ENCODE assay signal across 12 mouse cellular contexts in the genomic region with DNA sequence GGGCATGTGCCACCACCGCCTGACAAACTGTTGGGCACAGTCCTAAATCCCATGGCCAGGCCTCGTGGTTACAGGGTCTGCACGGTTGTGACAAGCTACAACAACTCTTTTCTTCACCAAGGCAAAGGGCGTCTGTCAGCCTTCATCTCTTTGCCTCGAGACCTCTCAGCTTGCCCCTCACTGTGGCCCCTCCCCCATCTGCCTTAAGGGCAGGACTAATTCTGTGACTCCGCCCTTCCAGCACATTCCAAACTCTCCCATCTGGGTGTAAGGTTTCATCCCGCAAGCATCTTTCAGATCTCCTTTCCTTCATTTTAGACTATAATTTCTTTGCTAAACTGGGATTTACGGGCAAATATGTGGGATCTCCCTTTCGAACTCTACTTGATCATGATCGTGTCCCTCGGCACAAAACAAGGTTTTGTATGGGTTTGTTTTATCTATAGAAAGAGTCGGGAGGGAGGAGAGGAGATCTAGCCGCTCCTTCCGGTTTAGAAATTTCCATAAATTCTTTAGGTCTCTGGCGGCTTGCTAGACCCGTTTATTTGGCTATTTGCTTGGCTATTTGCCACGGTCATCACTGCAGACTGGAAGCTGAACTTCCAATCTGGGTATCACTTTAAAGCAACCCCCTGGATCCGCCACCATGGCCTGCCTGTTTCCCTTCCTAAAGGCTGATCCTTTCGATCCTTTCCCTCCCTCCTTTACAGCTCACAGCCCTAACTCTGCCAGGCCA. TPM values are rescaled to one million over a fixed set of nuclear protein-coding genes. Genes with fewer than 3 reads are reported as not detected.
A peak's percentile ranks its signal among the peaks of the same experiment; 100 is the strongest.
DNase-seq lines count a peak whose midpoint lies in the region; ATAC-seq and TF ChIP-seq lines count a peak whose summit lies in the region.
"Had no signal": no experiment of that assay in that cellular context is flagged by ENCODE, and none has a peak within 500 bp of the region (broad histone marks: within the 10 kb centered on the region; RNA-seq: fewer than 3 reads in every experiment).

No protein-coding gene starts in this region.

- peak; percentile 65 for ATAC-seq in lung, embryonic 14.5 days (ENCODE audit: insufficient read depth)
- no peak for ATAC-seq in megakaryocyte-erythroid progenitor cell, adult 5-6 weeks (replicated peaks; ENCODE audit: low FRiP score, low TSS enrichment, poor library complexity, severe bottlenecking)
- ATAC-seq: activated CD4-positive, CD25-positive, alpha-beta regulatory T cell, adult 4 months; forebrain, embryonic 15.5 days had no signal

- H3K4me1 ChIP-seq in lung, embryonic 14.5 days (ENCODE audit: insufficient read depth), result peaks cover 8% of the 10 kb centered on the region; the same call in 1 of the 2 replicates

- peaks cover 15% of the 10 kb centered on the region; the same call in 1 of the 2 replicates for H3K36me3 ChIP-seq in lung, embryonic 14.5 days (ENCODE audit: insufficient read depth)

- peaks cover 4% of the 10 kb centered on the region; the same call in 1 of the 2 replicates for H3K9me3 ChIP-seq in lung, embryonic 14.5 days (ENCODE audit: low read depth, low read length)
- H3K9me3 ChIP-seq: forebrain, embryonic 15.5 days had no signal

- H3K4me3 ChIP-seq in lung, embryonic 14.5 days (ENCODE audit: low read depth, low read length), result no peak overlapping the region
- H3K4me3 ChIP-seq: forebrain, embryonic 15.5 days had no signal

- no peaks in the 10 kb centered on the region for H3K27me3 ChIP-seq in lung, embryonic 14.5 days (ENCODE audit: insufficient read depth, low read length)
- H3K27me3 ChIP-seq: forebrain, embryonic 15.5 days had no signal

- WGBS in lung, embryonic 14.5 days, result 63% methylated on average over 19 of the region's 19 CpGs

- H3K4me2 ChIP-seq in lung, embryonic 14.5 days, result peak overlapping the region; percentile 33
- H3K4me2 ChIP-seq: forebrain, embryonic 15.5 days had no signal

- TF ChIP-seq CTCF in lung, embryonic 14.5 days (IDR thresholded peaks at IDR 0.05; ENCODE audit: low read depth), result no peak

- peak; percentile 86 for DNase-seq in heart, adult 11 months
- DNase-seq in heart, adult 9 months (ENCODE audit: low spot score in 2 of 2), result no peak
- peak; percentile 79 for DNase-seq in lung, embryonic 14.5 days
- DNase-seq in lung, postnatal 14 days, result no peak
- DNase-seq in embryo, embryonic 11 days, result peak; percentile 37
- DNase-seq in lung, postnatal 10 days, result peak; percentile 33
- DNase-seq in thymus, postnatal 36 days, result no peak
- DNase-seq: kidney, postnatal 14 days had no signal

- H3K9ac ChIP-seq in lung, embryonic 14.5 days, result no peak overlapping the region
- H3K9ac ChIP-seq: forebrain, embryonic 15.5 days had no signal

- H3K27ac ChIP-seq in lung, embryonic 14.5 days (ENCODE audit: low read depth), result peak overlapping the region; percentile 60
- H3K27ac ChIP-seq: forebrain, embryonic 15.5 days; macrophage had no signal

RNA-seq across cellular contexts. Expression of a gene that starts 7.9 kb away (rescaled TPM):
- 70.6 and 71.6 TPM in 2 replicates for polyA plus RNA-seq in lung, embryonic 14.5 days (2014; fragmentation: Nextera tagmentation; extraction: Ambion mirVana)
- 63.5 and 84.0 TPM in 2 replicates for total RNA-seq in megakaryocyte-erythroid progenitor cell, adult 5-6 weeks (2014; fragmentation: Nextera tagmentation)
- 51.3 and 52.2 TPM in 2 replicates for total RNA-seq in megakaryocyte-erythroid progenitor cell, adult 5-6 weeks (2017)

Comparison
In these comparisons a context has a peak if more than half of its experiments do, and no peak if none do; other contexts are left out.
1. DNase-seq: peak in heart, adult 11 months (single experiment), lung, embryonic 14.5 days (single experiment), embryo, embryonic 11 days (single experiment) and lung, postnatal 10 days (single experiment); none in heart, adult 9 months (0 of 2), lung, postnatal 14 days (single experiment) and thymus, postnatal 36 days (0 of 2).